Mouse (Mus musculus) adrenal gland, postnatal 36 days (tissue): ENCODE data around the gene Afg3l1. TPM values are rescaled to one million over a fixed set of nuclear protein-coding genes. Genes with fewer than 3 reads are reported as not detected.
"Not testable (repeated sequence)": the region's sequence is repeated elsewhere in the genome, so short reads cannot be mapped to it uniquely, and the experiment has no call there.

Source experiments
- DNase-seq, 2 experiments: peaks; one replicate each; pipeline ENCODE4 v3.0.0; 2021; ENCODE audit warnings: mixed read lengths in 1 of 2
- total RNA-seq, 2 experiments: library from RNA; stranded (reverse); gene quantifications; 2 replicates each; pipeline ENCODE4 v1.2.3; 2021

The Afg3l1 gene
- total RNA-seq, 2 experiments from 2014 or later: 64.2 TPM

- no peak for DNase-seq
Observed at GRCm38 (mm10) chr8:123463651-123464050, 14.1 kb upstream of the Afg3l1 start.

GRCm38 (mm10) chr8:123467476-123467875 is 10.2 kb upstream of the Afg3l1 start:
- DNase-seq: no peak

GRCm38 (mm10) chr8:123472991-123473390 is 4.7 kb upstream of the Afg3l1 start:
- DNase-seq: not testable (repeated sequence)

- not testable (repeated sequence) for DNase-seq
Observed at GRCm38 (mm10) chr8:123474549-123474948, 3.2 kb upstream of the Afg3l1 start.

GRCm38 (mm10) chr8:123476911-123477736 is 579 bp upstream of the Afg3l1 start:
- peak in 1 of 2 experiments; percentile 12 for DNase-seq

- DNase-seq: peak in 1 of 2 experiments; percentile 6
Observed at GRCm38 (mm10) chr8:123478456-123479218, 934 bp downstream of the Afg3l1 start.

- DNase-seq: peak in 1 of 2 experiments; percentile 16
Observed at GRCm38 (mm10) chr8:123482627-123483026, 4.9 kb downstream of the Afg3l1 start.

GRCm38 (mm10) chr8:123491280-123492075 is 13.8 kb downstream of the Afg3l1 start:
- no peak for DNase-seq

GRCm38 (mm10) chr8:123492898-123493297 is 15.2 kb downstream of the Afg3l1 start:
- no peak for DNase-seq

- DNase-seq: no peak
Observed at GRCm38 (mm10) chr8:123497699-123498098, 20.0 kb downstream of the Afg3l1 start.

- DNase-seq: no peak
Observed at GRCm38 (mm10) chr8:123498963-123499362, 21.3 kb downstream of the Afg3l1 start.

- DNase-seq: no peak
Observed at GRCm38 (mm10) chr8:123499556-123499955, 21.9 kb downstream of the Afg3l1 start.

- DNase-seq: no peak
Observed at GRCm38 (mm10) chr8:123502192-123502591, 24.5 kb downstream of the Afg3l1 start.

GRCm38 (mm10) chr8:123503801-123504467 is 26.2 kb downstream of the Afg3l1 start:
- DNase-seq: no peak

- DNase-seq: no peak
Observed at GRCm38 (mm10) chr8:123504591-123505195, 27.0 kb downstream of the Afg3l1 start.

GRCm38 (mm10) chr8:123505267-123505666 is 27.6 kb downstream of the Afg3l1 start:
- DNase-seq: no peak

- no peak for DNase-seq
Observed at GRCm38 (mm10) chr8:123505695-123506094, 28.0 kb downstream of the Afg3l1 start.

- DNase-seq: no peak
Observed at GRCm38 (mm10) chr8:123507153-123507552, 29.4 kb downstream of the Afg3l1 start.

GRCm38 (mm10) chr8:123510819-123511218 is 33.1 kb downstream of the Afg3l1 start:
- no peak for DNase-seq

GRCm38 (mm10) chr8:123514136-123514535 is 36.4 kb downstream of the Afg3l1 start:
- DNase-seq: peak in 1 of 2 experiments; percentile 12
